Mouse (Mus musculus) cerebellum, adult 8-10 months (tissue): Measurements from ENCODE around the gene Ch25h.

ENCODE experiments used
- DNase-seq: peaks from one replicate; pipeline ENCODE4 v3.0.0; 2022

The Ch25h gene

GRCm38 (mm10) chr19:34468216-34468615, 6.7 kb downstream of the Ch25h start:
- no peak for DNase-seq

DNA sequence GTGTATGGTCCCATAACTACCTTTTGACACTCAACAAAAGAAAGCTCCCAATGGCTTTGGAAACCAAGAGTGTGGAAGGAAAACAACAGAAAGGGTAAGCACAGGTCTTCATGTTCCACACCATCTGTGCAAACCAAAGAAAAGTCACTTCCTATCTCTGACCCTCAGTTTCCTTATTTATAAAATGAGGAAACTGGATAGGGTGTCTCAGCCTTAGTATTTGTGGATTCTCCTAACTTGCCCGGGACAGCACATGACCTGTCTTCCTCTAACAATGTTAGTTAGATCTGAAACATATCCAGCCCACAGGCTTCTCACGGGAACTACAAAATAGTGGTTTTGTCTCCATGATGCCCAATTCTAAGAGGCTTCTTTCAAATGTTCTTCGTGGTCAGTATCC, 10.5 kb downstream of the Ch25h start:
- no peak for DNase-seq

GRCm38 (mm10) chr19:34461451-34462019, 13.4 kb downstream of the Ch25h start:
- no peak for DNase-seq

- no peak for DNase-seq
Observed at GRCm38 (mm10) chr19:34450784-34451370, 24.1 kb downstream of the Ch25h start.

DNA sequence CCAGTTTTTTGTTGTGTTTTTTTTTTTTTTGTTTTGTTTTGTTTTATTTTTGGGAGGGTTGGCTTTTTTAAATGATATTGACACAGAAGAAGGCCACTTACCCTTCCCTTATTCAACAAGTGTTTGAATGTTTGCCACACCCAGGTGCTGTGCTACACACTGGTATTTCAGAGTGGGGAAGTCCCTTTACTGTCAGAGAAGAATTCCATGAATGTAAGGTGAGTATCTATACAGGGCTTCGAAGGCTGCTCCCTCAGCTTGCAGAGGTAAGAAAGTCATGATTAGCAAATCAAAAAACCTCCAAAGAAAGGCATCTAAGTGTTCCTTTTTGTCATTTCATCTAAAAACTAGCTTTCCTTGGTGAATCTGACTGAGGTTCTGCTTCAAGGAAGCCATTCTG, 26.1 kb downstream of the Ch25h start:
- DNase-seq = no peak

GRCm38 (mm10) chr19:34445410-34446012, 29.5 kb downstream of the Ch25h start:
- DNase-seq = no peak

DNA sequence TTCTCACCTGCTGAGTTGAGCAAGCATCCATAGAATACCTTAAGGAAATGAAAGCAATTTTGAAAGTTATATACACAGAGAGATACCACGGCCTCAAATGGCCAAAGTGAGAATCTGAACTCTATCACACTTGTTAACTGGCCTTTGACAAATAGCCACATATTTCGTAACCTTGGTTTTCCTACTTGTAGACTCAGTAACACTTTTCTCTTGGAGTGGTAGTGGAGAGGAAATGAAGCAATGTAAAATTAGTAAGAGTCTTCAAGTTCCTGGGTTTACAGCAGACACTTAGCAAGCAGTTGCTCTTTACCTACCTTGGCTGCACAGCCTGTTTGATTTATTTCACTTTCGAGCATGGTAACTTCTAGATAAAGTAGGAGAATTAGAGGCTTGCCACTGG, 30.2 kb downstream of the Ch25h start:
- DNase-seq = no peak

DNA sequence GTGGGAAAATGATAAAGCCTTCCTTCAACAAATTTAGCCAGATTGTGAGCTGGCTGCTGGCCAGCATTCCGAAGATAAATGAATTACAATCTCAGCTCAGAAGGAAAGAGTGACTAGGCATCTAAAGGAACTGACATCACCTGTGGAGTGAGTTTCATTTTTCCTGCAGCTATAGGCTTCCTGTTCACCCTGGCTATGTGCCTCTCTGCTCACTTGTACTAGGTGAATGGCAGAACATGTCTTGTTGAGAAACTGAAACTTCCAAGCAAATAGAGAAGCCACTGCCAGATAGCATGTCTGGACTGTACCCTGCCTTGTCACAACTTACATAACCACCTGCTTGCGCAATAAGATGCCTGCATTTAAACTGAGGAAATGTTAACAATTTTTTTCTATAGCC, 33.0 kb downstream of the Ch25h start:
- DNase-seq = no peak

- no peak for DNase-seq
Observed at GRCm38 (mm10) chr19:34435197-34435611, 39.8 kb downstream of the Ch25h start.

DNA sequence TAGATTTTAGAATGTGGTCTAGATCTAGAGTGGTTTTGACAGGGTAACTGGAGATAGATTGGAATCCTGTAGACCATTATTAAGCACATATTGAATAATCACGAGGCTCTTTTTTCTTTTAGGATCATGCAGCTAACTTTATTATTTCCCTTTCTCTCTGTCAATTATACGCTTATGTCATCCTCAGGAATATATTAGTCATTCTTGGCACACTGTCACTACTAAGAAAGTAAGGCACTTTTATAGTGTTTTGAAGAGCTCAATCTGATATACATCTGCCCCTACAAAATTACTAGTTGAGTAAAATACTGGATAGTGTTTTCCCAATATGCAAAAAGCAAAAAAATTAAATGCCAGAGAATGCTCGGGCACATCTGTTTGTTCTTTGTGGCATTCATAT, 43.6 kb downstream of the Ch25h start:
- DNase-seq = no peak

DNA sequence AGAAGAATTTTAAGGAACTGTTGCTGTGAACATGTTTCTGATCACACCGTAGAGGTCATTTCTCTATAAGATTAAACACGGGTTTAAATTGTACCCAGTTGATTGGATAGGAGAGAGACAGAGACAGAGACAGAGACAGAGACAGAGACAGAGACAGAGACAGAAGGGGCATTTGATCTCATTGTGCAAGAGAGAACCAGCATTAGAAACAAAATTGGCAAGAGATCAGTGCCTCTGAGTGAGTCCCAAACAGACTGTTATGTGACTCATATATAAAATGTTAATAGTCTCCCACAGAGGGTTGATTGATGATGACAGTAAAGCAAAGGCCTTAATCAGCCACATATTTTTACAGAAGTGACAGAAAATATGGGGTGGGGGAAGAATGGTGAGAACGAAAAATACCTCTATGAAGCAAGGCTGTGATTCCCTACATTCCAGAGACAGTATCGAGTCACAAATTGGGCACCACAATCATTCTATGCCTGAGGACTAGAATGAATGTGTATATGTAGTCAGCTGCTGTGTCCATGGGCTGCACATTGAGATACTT, 51.1 kb downstream of the Ch25h start:
- DNase-seq = no peak
